Mouse (Mus musculus) monocyte, adult 5-6 weeks (primary cell): ENCODE results near the gene Urad. TPM values are rescaled to one million over a fixed set of nuclear protein-coding genes. Genes with fewer than 3 reads are reported as not detected.
A peak's percentile ranks its signal among the peaks of the same experiment; 100 is the strongest.

ENCODE experiments used
- ATAC-seq: fragments of 153-309, 156-312 bp; replicated peaks from 2 replicates; pipeline ENCODE4 v1.8.0; 2017; ENCODE audit warnings: mild to moderate bottlenecking; ENCODE audit not compliant: low TSS enrichment, insufficient number of reproducible peaks, severe bottlenecking, poor library complexity, low FRiP score
- total RNA-seq: library from RNA; stranded (forward); fragments of 200-1000, 200-491, 200-594 nt; gene quantifications from 3 replicates; pipeline ENCODE4 v1.2.3, GENCODE M21; 2017

The Urad gene
- total RNA-seq, 1 experiment from 2014 or later, result not detected

DNA sequence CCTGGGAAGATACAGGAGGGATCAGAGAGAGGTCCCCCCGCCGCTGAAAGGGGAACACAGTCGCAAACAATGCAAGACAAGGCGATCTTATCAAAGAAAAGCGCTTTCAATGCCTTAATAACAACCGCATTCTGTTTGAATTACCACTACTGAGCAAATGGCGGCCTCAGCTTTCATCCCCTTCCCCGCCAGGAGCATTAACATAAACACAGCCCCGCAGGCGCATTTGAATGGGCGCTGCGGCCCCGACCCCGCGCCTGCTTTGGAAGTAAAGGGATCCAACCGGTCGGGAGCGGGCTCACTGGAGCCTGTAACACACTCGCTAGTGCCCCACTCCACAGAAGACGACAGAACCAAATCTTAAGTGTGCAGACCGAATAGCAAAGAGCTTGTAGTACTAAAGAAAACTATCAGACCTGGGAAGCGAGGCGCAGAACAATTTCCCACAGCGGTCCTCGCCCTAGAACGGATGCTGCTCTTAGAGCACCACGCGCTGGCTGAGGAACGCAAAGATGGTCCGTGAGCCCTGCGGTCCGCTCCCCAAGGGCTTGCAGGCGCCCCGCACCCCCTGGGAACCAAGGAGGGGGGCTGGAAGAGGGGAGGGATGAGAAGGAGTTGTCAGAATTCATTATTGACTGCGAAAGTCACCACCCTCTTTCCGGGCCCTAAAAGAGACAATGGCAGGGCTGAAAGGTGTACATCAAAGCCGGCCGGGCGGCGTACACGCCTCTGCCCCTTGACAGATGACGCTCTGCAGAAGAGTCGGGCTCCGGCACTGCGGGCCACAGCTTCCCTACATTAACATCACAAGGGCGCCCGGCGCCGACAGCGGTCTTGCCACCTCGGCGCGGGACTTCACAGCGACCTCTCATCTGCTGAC, 17.7 kb downstream of the Urad start:
- ATAC-seq, result no peak

DNA sequence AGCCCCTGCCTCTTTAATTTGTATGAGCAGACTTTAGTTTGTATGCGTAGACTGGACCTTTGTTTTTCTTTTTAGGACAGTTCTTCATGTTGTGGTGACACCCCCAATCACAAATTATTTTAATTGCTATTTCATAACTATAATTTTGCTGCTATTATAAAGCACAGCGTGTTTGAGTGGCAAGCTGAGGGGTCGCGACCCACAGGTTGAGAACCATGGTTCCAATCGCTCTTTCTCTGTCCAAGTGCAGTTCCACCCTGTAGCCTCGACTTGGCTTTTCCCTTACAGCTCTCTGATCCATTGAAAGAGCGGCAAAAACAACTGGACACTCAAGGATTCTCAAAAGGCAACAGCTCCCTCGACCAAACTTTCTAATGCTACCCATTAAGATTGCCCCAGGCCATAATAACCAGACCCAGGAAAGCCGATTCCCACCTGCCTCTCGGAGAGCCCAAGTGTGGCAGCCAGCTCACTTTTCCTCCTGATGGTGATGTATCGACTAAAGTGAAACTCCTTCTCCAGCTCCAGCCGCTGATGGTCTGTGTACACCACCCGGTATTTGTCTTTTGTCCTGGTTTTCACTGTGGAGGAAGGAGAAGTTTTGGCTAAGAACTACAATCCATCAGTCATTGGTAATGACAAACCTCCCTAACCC, 19.4 kb downstream of the Urad start:
- ATAC-seq, result no peak

DNA sequence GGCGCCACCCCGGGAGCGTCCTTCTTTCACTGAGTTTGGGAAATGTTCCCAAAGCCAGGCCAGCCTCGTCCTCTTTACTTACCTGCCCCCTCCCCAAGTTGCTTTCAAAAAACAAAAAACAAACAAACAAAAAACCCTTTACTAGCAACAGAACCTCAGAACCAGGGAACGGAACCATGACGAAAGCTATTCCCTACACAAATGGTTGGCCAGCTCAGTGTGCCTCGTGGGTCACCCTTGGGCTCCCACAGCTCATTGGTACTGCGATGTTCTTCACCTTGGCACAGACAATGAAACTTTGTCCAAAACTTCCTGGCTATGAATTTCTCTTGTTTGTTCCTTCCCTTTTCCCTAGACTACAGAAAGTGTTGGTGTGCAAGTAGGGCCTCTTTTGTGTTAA, 20.1 kb downstream of the Urad start:
- ATAC-seq, result no peak

DNA sequence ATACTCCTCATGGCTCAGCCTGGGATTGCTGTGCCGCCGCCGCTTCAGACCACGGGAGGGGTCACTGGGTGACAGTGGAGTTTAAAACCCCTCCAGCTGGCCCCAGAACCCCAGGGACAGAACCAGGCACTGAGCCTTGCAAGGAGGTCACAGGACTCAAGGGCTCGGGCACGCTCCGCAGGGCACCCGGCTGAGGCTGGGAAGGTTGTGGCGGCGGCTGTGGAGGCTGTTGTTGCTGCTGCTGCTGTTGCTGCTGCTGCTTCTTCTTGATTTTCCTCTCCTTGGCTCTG, 20.5 kb downstream of the Urad start:
- ATAC-seq, result no peak

DNA sequence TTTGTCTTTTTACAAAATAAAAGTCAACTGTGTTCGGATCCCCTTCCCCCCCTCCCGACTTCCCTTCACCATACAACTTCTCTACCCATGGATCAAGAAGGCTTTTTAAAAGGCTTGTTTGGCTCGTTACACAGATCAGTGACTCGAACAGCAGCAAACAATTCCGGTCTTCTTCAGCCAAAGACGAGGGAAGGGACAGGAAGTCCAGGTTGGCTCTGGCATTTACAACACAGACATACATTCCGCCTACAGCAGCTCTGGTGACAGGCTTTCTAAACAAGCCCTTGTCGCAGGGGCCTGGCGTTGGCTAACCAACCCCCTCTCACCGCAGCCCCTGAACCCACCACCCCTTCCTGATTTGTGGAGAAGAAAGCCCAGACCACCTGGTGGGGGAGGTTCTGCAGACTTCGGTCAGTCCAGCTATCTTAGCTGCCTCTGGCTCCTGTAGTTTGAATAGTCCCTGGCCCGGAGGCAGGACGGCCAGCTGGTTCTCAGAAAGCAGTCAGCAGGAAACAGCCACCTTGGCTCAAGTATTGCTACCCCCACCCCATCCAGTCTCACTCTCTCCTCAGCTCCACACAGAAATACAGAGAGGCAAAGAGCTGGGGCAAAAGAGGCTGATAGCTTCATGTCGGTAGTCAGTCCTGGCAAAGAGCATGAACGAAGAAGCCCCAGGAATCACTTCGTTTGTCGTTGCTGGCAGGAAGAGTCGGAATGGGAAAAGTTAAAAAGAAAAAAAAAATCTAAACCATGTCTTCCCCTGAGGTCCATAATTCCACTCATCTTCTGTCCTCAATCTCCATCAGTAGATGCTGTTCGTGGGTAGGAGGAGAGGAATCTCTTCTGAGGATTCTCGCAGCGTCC, 21.1 kb downstream of the Urad start:
- no peak for ATAC-seq

DNA sequence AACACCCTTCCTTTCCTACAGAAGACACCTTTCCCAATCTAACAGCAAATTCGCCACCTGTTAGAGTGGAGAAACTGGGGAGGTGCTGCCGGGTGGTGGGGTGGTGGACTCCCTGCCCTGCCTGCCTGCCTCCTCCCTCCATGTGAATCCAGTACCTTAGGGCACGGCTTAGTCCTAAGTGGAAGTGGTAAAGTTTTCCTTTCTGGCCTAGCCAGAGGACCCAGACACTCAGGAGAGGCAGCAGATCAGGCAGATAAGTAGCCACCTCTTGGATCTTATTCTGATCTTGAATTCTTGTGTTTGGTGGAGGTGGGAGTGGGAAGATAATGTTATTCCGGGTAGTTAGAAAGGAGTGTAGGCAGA, 22.3 kb downstream of the Urad start:
- ATAC-seq, result no peak

DNA sequence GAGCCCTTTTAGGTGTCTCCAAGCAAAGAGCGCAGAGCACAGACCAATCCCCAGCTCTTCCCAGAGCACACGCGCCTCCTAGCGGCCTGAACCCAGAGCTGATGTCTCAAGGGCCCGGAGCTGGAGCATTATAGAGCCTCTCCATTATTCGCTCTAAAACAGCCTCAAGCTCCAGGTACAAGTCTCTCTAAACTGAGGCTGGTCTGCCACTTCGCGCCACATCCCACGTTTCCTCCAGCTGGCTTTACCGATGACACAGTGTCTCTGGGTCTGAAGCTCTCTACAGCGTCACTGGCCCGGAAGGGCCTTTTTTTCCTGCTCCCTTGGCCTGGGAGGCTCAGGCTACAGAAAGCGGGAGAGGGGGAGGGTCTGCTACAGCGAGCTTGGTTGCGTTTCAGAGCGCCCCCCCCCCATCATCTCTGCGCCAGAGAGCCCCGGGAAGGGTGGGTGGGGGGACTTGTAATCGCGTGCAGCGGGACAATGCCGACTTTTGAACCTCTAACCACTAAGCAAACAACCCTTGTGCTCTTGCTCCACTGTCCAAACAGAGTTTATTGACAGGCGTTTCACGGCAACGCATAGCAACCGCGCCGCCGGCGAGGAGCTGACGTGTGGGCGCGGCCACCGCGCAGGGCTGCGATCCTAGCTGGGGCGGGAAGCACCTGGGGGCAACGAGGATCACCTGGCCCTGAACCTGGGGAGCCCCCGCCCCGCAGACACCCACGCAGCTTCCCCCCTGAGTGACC, 22.8 kb downstream of the Urad start:
- ATAC-seq, result no peak

DNA sequence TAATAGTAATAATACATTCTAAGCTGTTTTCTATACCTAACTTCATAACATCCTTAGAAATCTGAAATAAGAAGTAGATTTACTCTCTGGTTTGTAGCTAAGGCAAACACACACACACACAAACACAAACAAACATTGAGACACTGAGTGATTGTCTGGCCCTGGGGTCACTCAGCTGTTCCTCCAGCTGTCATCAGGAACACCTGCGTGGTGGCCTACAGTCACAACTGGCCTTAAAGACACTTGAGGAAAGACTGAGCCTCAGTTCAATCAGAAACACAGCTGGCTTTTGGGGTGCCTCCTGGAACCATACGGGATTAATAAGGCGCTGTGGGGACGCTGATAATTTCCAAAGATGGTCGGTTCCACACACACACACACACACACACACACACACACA, 25.0 kb downstream of the Urad start:
- ATAC-seq, result no peak

DNA sequence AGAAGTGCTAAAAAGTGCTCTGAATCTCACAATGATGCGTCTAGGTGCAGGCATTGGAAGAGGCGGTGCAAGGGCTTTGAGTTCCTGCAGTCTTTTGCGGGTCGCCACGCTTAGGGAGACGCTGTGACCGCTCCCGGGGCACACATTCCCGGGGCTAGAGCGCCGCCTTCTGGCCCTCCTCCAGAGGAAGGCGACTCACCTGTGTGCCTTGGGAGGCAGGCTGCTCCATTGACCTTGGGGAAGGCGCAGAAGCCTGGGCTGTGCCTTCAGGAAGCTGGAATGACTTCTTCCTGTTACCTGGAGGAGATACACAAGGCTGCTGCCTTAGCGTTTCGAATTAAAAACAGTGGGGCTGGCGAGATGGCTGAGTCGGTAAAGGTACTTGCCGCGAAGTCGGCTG, 28.1 kb downstream of the Urad start:
- ATAC-seq, result no peak

DNA sequence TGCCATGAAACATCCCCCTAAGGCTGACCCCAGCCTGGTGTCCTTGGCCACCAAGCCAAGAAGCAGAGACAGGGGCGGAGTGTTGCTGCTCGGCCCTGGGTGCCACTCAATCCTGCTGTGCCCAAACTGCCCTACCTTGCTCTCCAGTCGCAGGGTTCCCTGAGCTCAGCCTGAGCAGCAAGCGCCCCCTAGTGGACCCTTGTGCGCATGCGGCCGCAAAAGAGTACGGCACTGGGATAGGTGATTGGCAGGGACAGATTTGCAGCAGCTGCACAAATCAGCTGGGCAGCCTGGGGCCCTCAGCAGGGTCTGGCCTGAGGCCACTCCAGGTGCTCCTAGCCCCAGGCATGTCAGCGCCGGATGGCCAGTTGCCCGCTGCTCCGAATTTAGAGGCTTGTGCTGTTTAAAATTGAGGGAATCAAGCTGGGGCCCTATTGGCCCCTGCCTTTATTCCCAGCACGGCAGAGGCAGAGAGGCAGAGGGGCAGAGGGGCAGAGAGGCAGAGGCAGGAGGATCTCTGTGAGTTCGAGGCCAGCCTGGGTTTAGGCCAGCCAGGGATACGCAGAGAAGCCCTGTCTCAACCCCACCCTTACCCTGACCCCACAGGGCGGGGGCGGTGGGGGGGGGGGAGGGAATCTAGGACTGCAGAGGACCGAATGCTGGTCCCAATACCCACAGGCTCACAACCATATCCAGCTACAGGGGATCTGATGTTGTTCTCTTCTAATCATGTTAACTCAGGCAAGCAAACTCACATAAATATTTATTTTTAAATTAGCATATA, 28.9 kb downstream of the Urad start:
- 0 out of 2 replicates have a peak, but pooled peaks have one; percentile 43 for ATAC-seq

DNA sequence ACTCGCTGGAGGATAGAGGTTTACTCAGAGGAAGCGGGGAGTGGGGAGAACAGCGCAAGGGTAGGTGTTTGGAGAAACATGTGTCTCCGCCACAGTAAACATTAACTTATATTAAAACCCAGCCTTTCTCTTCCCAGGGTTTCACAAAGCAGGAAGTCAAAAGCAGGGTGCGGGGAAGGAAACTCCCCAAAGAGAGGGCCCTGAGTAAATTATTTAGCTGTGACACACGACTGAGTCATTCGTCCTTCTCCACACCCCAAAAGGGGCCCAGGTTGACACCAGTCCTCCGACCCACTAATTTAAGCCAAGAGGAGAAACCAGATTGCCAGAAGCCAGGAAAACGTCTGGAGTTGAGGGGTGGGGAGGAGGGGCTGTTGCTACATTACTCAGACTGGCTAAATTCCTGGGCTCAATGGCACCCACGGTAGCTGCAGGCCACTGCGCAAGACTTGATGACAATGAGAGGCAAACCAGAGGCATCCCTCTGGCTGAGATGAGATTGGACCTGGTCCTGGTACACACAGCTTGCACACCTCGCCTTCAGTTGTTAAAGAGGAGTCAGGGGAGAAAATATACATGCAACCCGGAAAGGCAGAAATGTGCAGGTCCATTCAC, 29.6 kb downstream of the Urad start:
- ATAC-seq, result no peak

DNA sequence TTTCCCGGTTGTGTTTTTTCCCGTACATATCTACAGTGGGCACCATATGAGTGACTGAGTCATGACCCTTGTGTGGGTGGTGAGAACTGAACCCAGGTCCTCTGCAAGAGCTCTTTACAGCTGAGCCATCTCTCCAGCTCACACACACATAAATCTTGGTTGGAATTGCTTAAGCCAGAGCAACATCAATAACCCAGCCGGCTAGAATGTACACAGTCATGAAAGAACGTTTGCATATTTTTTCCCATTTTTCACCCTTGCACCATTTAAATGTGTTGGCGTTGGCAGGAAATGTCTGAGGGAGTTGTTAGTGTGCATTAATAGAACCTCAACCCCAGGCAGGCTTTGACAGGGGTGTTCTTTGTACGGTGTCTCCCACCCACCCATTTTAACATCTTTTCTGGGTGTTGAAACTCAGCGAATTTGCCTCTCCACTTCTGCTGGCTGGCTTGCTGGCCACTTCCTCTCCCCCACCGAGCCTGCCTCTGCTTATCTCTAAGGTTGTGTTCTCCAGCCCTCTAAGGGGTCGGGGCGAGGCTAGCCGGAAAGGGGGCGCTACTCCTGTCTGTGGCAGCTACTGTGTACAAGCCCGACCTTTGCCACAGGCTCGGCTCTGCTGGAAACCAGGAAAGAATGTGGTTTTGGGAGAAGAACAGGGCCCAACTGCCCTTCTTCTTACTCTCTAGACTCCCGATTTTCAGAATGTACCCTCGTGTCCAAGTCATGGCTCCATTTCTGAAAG, 30.3 kb downstream of the Urad start:
- ATAC-seq, result no peak

DNA sequence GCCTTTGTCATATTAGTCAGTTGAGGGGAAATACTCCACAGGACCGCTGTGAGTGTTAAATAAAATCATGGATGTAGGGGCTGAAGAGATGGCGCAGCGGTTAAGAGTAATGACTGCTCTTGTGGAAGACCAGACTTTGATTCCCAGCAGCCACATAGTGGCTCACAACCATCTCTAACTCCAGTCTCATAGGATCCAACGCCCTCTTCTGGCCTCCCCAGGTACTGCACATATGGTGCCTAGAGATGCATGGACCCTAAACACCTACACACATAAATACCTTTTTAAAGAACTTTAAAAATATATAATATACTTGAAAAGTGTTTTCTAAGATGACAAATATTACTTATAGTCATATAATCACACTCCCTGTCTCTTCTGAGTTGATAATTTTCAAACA, 37.9 kb downstream of the Urad start:
- ATAC-seq, result no peak

DNA sequence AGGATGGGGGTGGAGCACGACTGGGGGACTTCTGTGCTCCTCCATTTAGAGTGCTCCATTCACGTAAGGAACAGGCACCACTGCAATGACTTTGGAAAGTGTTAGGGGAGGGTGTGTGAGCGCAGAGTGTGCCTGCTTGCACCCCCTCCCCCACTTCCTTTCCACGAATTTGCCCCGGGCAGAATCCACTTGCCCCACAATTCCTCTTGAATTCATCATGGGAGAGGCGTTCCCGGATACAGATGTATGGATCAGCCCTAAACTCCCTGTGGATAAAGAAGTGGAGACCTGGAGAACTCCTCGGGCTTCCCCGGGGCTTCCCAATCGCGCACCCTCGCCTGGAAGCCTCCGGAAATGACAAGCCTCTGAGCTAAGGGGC, 44.7 kb downstream of the Urad start:
- ATAC-seq, result no peak

DNA sequence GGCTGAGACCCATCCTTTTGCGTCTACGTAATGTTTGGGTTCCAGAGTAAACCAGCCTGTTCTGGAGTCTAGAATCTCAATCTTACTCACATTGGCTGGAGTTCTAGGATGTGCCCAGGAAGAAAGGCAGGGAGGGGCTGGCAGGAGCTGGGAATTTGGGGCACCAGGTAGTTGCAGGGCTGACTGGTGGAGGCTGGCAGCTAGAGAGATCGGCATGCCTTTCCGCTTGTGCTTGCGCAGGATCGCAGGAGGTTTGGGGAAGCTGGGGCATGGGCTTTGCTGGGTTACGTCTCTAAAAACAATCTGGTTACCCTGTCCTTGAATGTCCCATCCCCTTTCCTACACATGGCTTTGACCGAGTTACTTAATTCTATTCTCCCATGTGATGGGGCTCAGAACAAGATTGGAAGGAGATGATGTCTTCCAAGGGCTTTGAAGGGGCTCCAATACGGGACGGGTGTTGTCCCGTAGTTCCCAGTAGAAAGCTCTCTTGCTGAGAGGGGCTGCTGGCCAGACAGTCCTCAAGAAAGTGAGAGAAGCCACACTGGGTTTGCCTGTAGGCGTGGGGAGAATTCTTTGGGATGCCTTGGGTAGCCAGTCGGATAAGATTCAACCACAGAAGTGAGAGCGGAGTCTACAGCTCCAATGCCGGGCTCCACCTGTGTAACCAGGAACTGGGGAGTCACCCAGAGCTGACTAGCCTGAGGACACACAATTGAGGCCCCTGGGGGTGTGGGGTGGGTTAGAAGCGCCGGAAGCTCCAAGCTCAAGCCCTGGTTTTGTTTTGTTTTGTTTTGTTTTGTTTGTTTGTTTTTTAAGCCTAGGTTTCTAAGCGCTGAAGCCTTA, 45.3 kb downstream of the Urad start:
- ATAC-seq, result no peak

DNA sequence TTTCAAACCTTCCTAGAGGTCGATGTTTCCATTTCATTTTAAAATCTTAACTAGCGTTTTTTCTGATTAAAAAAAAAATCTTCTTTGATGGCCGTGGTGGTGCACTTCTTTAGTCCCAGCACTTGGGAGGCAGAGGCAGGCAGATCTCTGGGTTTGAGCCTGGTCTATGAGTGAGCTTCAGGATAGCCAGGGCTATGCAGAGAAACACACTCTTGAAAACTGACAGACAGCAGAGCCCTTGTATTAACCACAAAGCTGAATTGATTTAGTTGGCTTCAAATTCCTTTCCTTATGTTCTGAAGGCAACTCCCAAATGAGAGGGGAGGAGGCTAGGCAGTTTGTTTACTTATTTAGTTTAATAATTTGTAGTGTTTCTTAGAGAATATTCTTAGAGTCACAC, 46.5 kb downstream of the Urad start:
- no peak for ATAC-seq
